Mouse (Mus musculus) hindbrain, embryonic 10.5 days (tissue): ENCODE data around the gene Ticrr. TPM values are rescaled to one million over a fixed set of nuclear protein-coding genes. Genes with fewer than 3 reads are reported as not detected.
A peak's percentile ranks its signal among the peaks of the same experiment; 100 is the strongest.

Source experiments
- DNase-seq: peaks from one replicate; pipeline ENCODE4 v3.0.0-alpha.2; 2017; ENCODE audit warnings: low spot score
- H3K27ac ChIP-seq: fragments of 300-500 bp; sonication (generic); 2 replicates; pipeline ENCODE4 v1.5.1; 2016; ENCODE audit warnings: mild to moderate bottlenecking, moderate library complexity
- H3K27me3 ChIP-seq: fragments of 300-500 bp; sonication (generic); 2 replicates; pipeline ENCODE4 v1.6.1; 2016; ENCODE audit warnings: mild to moderate bottlenecking; ENCODE audit not compliant: poor library complexity, insufficient read depth, severe bottlenecking
- H3K36me3 ChIP-seq: fragments of 300-500 bp; sonication (generic); 2 replicates; pipeline ENCODE4 v1.6.1; 2016; ENCODE audit warnings: mild to moderate bottlenecking, moderate library complexity
- H3K4me1 ChIP-seq: fragments of 300-500 bp; sonication (generic); replicated peaks from 2 replicates; pipeline ENCODE4 v1.6.1; 2016; ENCODE audit warnings: mild to moderate bottlenecking
- H3K4me3 ChIP-seq: fragments of 300-500 bp; sonication (generic); 2 replicates; pipeline ENCODE4 v1.5.1; 2016; ENCODE audit warnings: mild to moderate bottlenecking, moderate library complexity
- H3K9me3 ChIP-seq: fragments of 300-500 bp; sonication (generic); 2 replicates; pipeline ENCODE4 v1.6.1; 2016; ENCODE audit warnings: mild to moderate bottlenecking, moderate library complexity
- WGBS: fragments of 180-500 bp; shearing (Covaris S2); methylation state at CpG from one replicate; pipeline ENCODE4 v1.1.7; 2016; 5-methylcytosine and 5-hydroxymethylcytosine counted together
- polyA plus RNA-seq: library from polyadenylated mRNA; unstranded; fragments of >200 nt; fragmentation: Nextera tagmentation; extraction: Ambion mirVana; gene quantifications from 2 replicates; pipeline ENCODE4 v1.2.1, GENCODE M21; 2016

Ticrr gene
- polyA plus RNA-seq, 1 experiment from 2014 or later: 16.1 TPM

DNA sequence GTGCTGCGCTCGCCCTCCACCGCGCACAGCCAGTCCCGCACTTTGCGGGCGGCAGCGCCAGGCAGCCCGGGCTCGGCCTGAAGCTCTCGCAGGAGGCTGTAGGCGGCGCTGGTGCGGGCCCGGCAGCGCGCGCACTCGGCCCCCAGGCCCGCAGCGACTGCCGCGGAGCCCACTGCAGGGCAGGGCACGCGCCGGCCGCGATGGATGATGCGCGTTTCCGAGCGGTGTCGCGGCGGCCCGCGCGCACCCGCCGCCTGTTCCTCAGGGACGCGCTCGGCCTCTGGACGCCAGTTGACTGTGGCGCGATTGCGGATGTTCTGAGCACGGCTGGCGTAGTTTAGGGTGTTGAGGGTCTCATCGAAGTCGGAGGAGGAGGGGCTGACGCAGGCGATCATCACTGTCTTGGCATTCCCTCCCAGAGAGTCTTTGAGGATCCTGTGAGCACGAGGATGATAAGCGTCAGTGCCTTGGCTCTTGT is 50.2 kb downstream of the Ticrr start:
- H3K4me1 ChIP-seq: peaks cover 21% of the 10 kb centered on the region
- peak overlapping the region; percentile 58 for H3K27ac ChIP-seq
- H3K9me3 ChIP-seq: no peaks in the 10 kb centered on the region
- 1% methylated on average over 55 of the region's 55 CpGs for WGBS
- DNase-seq: peak; percentile 76
- H3K36me3 ChIP-seq: peaks cover 44% of the 10 kb centered on the region
- H3K4me3 ChIP-seq: peak overlapping the region; percentile 56
- peaks cover 38% of the 10 kb centered on the region for H3K27me3 ChIP-seq

DNA sequence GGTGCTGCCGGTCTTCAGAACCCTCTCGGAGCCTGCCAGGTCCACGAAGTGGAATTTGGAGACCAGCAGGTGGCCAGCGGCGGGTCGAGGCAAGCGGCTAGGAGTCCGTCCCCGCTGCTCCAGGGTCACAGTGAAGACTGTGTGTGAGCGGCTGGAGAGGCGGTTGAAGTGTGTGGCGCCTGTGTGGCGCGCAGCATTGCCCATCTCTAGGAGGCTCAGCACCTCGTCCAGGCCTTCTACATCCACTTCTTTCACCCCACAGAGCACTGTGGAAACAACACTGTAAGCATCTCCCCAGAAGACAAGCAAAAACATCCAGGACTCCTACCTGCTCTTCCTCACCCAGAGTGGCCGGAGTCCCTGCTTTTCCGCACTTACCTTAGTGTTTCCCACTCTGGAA is 50.8 kb downstream of the Ticrr start:
- Histone ChIP-seq H3K27me3 (peaks cover 38% of the 10 kb centered on the region), H3K36me3 (peaks cover 40% of the 10 kb centered on the region), H3K4me3 (peak overlapping the region; percentile 56), H3K27ac (no peak overlapping the region), H3K4me1 (peaks cover 28% of the 10 kb centered on the region), H3K9me3 (no peaks in the 10 kb centered on the region)
- DNase-seq: peak; percentile 22
- WGBS: 26% methylated on average over 17 of the region's 17 CpGs

- Histone ChIP-seq H3K9me3 (no peaks in the 10 kb centered on the region), H3K4me3 (peak within 1 kb of the TSS; percentile 89), H3K27me3 (peaks cover 56% of the 10 kb centered on the region), H3K4me1 (peaks cover 28% of the 10 kb centered on the region), H3K27ac (peak within 1 kb of the TSS; percentile 87), H3K36me3 (peaks cover 6% of the 10 kb centered on the region; the same call in 1 of the 2 replicates)
- 1% methylated on average over 55 of the region's 55 CpGs for WGBS
- DNase-seq: peak; percentile 91
These were observed 55.4 kb downstream of the Ticrr start, which contains the start of gene Kif7 for GRCm38 (mm10) chr7:79715187-79715981. TSS of gene Kif7 (minus strand) at chr7:79715720.

- peaks cover 12% of the 10 kb centered on the region for H3K4me1 ChIP-seq
- H3K9me3 ChIP-seq: no peaks in the 10 kb centered on the region
- DNase-seq: peak; percentile 69
- under 1% methylated on average over 48 of the region's 48 CpGs for WGBS
- peaks cover 83% of the 10 kb centered on the region for H3K27me3 ChIP-seq
- H3K4me3 ChIP-seq: peak overlapping the region; percentile 64
- H3K36me3 ChIP-seq: no peaks in the 10 kb centered on the region
- peak overlapping the region; percentile 77 for H3K27ac ChIP-seq
These were observed 61.5 kb downstream of the Ticrr start for GRCm38 (mm10) chr7:79721386-79721977.

- Histone ChIP-seq H3K4me3 (no peak overlapping the region), H3K4me1 (peaks cover 1% of the 10 kb centered on the region), H3K27me3 (peaks cover 64% of the 10 kb centered on the region), H3K9me3 (no peaks in the 10 kb centered on the region), H3K27ac (no peak overlapping the region), H3K36me3 (no peaks in the 10 kb centered on the region)
- DNase-seq: peak; percentile 59
- 19% methylated on average over 2 of the region's 2 CpGs for WGBS
These were observed 67.1 kb downstream of the Ticrr start for GRCm38 (mm10) chr7:79727091-79727490.

- WGBS: 30% methylated on average over 6 of the region's 6 CpGs
- no peak overlapping the region for H3K4me3 ChIP-seq
- H3K27me3 ChIP-seq: peaks cover 53% of the 10 kb centered on the region
- H3K27ac ChIP-seq: no peak overlapping the region
- peak; percentile 78 for DNase-seq
- H3K36me3 ChIP-seq: no peaks in the 10 kb centered on the region
- H3K9me3 ChIP-seq: no peaks in the 10 kb centered on the region
- no peaks in the 10 kb centered on the region; the same call in 1 of the 2 replicates for H3K4me1 ChIP-seq
These were observed 68.2 kb downstream of the Ticrr start for GRCm38 (mm10) chr7:79728219-79728618.

GRCm38 (mm10) chr7:79729169-79729568 is 69.2 kb downstream of the Ticrr start:
- H3K36me3 ChIP-seq: no peaks in the 10 kb centered on the region
- no peaks in the 10 kb centered on the region for H3K9me3 ChIP-seq
- 10% methylated on average over 8 of the region's 8 CpGs for WGBS
- no peaks in the 10 kb centered on the region; the same call in 1 of the 2 replicates for H3K4me1 ChIP-seq
- H3K4me3 ChIP-seq: no peak overlapping the region
- no peak overlapping the region for H3K27ac ChIP-seq
- peaks cover 46% of the 10 kb centered on the region for H3K27me3 ChIP-seq
- DNase-seq: peak; percentile 84

- no peaks in the 10 kb centered on the region; the same call in 1 of the 2 replicates for H3K4me1 ChIP-seq
- H3K36me3 ChIP-seq: peaks cover 3% of the 10 kb centered on the region; the same call in 1 of the 2 replicates
- H3K4me3 ChIP-seq: no peak overlapping the region
- WGBS: 71% methylated on average over 11 of the region's 11 CpGs
- H3K9me3 ChIP-seq: no peaks in the 10 kb centered on the region
- DNase-seq: no peak
- peaks cover 46% of the 10 kb centered on the region for H3K27me3 ChIP-seq
- H3K27ac ChIP-seq: no peak overlapping the region
These were observed 69.9 kb downstream of the Ticrr start for GRCm38 (mm10) chr7:79729743-79730370.

DNA sequence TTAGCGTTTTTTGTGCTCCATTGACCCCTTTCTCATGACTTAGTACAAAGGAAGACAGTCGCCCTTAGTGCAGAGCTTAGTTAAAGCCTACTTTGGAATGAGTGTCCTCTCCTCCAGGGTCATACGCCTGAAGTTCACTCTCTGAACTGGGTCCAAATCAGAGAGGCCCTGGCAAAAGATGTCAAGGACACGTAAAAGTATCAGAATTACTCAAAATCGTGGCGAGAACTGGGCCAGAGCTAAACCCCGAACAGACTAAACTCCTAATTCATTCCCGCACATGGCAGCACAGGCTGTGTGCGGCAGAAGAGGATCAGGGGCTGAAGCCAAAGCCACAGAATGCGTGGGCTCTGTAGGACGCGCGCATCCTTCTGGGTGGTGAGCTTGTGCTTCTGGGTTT is 71.4 kb downstream of the Ticrr start:
- no peak overlapping the region for H3K4me3 ChIP-seq
- no peak for DNase-seq
- H3K27ac ChIP-seq: no peak overlapping the region
- 80% methylated on average over 13 of the region's 13 CpGs for WGBS
- H3K9me3 ChIP-seq: no peaks in the 10 kb centered on the region
- no peaks in the 10 kb centered on the region; the same call in 1 of the 2 replicates for H3K4me1 ChIP-seq
- H3K36me3 ChIP-seq: peaks cover 10% of the 10 kb centered on the region
- peaks cover 32% of the 10 kb centered on the region for H3K27me3 ChIP-seq

DNA sequence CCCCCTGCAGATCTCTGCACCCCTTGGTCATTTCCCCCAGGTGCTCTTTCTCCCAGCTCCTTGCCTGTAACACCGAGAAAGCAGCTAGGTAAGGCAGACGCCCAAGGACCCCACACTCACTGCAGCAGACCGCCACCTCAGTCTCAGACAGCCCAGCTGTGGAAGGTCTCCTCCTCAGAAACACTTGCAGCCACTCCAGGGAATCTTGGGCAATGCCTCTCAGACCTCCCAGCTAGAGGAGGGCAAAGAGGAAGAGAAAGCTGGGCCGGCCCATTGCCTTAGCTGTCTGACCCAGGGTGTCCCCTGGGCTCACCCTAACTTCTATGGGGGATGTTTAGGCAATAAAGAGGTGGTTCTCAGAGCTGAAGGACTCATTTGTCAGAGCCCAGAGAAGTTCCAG is 72.6 kb downstream of the Ticrr start, which contains the start of gene Plin1:
TSS of gene Plin1 (minus strand) at position 282 of the 400 bp plus-strand sequence.
- H3K27me3 ChIP-seq: peaks cover 29% of the 10 kb centered on the region
- H3K27ac ChIP-seq: no peak within 1 kb of the TSS
- H3K9me3 ChIP-seq: no peaks in the 10 kb centered on the region
- DNase-seq: no peak
- no peaks in the 10 kb centered on the region; the same call in 1 of the 2 replicates for H3K4me1 ChIP-seq
- WGBS: 55% methylated on average over 4 of the region's 4 CpGs
- peaks cover 22% of the 10 kb centered on the region for H3K36me3 ChIP-seq
- H3K4me3 ChIP-seq: no peak within 1 kb of the TSS

- Histone ChIP-seq H3K4me3 (no peak overlapping the region), H3K9me3 (no peaks in the 10 kb centered on the region), H3K4me1 (no peaks in the 10 kb centered on the region), H3K27ac (no peak overlapping the region), H3K27me3 (peaks cover 17% of the 10 kb centered on the region), H3K36me3 (peaks cover 26% of the 10 kb centered on the region)
- WGBS: 85% methylated on average over 8 of the region's 8 CpGs
- no peak for DNase-seq
These were observed 74.6 kb downstream of the Ticrr start for GRCm38 (mm10) chr7:79734563-79734962.

DNA sequence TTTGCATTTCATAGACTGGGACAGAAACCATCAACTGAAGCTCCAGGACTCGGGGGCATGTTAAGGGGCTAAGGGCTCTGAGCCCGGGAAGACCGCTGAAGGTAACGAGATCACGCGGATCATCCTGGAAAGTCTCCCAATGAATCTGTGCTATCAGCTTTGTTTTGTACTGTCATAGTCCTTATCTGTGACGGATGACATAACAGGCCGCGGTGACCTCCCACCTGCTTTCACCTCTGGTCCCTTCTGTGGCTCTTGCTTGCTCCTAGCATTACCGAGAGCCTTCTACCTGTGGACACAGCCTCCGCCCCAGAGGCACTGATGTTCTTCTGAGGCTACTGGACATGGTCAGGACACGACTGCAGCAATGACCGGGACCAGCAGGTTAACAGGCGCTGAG is 76.5 kb downstream of the Ticrr start:
- no peak overlapping the region for H3K27ac ChIP-seq
- H3K27me3 ChIP-seq: peaks cover 8% of the 10 kb centered on the region
- no peak for DNase-seq
- 92% methylated on average over 14 of the region's 14 CpGs for WGBS
- H3K36me3 ChIP-seq: peaks cover 29% of the 10 kb centered on the region
- H3K9me3 ChIP-seq: no peaks in the 10 kb centered on the region
- H3K4me1 ChIP-seq: no peaks in the 10 kb centered on the region
- no peak overlapping the region for H3K4me3 ChIP-seq
